Mouse (Mus musculus): ENCODE results near the gene Styx.
"Not testable (repeated sequence)": the region's sequence is repeated elsewhere in the genome, so short reads cannot be mapped to it uniquely, and the experiment has no call there.

Styx gene

GRCm38 (mm10) chr14:45364211-45365195 is 13.6 kb downstream of the Styx start:
- peak; percentile 49 to 51 for DNase-seq

- DNase-seq: no peak
Observed at GRCm38 (mm10) chr14:45365196-45365587, 14.3 kb downstream of the Styx start.

- DNase-seq: peak; percentile 41 to 64
Observed at GRCm38 (mm10) chr14:45378771-45379170, 27.9 kb downstream of the Styx start.

GRCm38 (mm10) chr14:45380756-45381155 is 29.9 kb downstream of the Styx start:
- DNase-seq: no peak

GRCm38 (mm10) chr14:45382912-45383311 is 32.0 kb downstream of the Styx start:
- DNase-seq: no peak

- DNase-seq: no peak
Observed at GRCm38 (mm10) chr14:45385596-45385995, 34.7 kb downstream of the Styx start.

GRCm38 (mm10) chr14:45387480-45387879 is 36.6 kb downstream of the Styx start:
- peak in 1 of 2 experiments; percentile 75 for DNase-seq

- DNase-seq: peak; percentile 93 to 94
Observed at GRCm38 (mm10) chr14:45388345-45389181, 37.7 kb downstream of the Styx start.

GRCm38 (mm10) chr14:45389194-45389593 is 38.3 kb downstream of the Styx start:
- DNase-seq: no peak

GRCm38 (mm10) chr14:45399836-45400235 is 48.9 kb downstream of the Styx start:
- peak in 1 of 2 experiments; percentile 59 for DNase-seq

GRCm38 (mm10) chr14:45403651-45404050 is 52.8 kb downstream of the Styx start:
- no peak for DNase-seq

- DNase-seq: not testable (repeated sequence)
Observed at GRCm38 (mm10) chr14:45404813-45405212, 53.9 kb downstream of the Styx start, which contains the start of gene Gnpnat1. TSS of gene Gnpnat1 (minus strand) at chr14:45404913.

- DNase-seq: no peak
Observed at GRCm38 (mm10) chr14:45416265-45416664, 65.4 kb downstream of the Styx start.

- DNase-seq: no peak
Observed at GRCm38 (mm10) chr14:45418553-45418952, 67.7 kb downstream of the Styx start.

GRCm38 (mm10) chr14:45419323-45419722 is 68.4 kb downstream of the Styx start:
- no peak for DNase-seq

GRCm38 (mm10) chr14:45422371-45422770 is 71.5 kb downstream of the Styx start:
- no peak for DNase-seq

GRCm38 (mm10) chr14:45423220-45423619 is 72.3 kb downstream of the Styx start:
- DNase-seq: peak; percentile 48 to 55

- peak; percentile 78 to 90 for DNase-seq
Observed at GRCm38 (mm10) chr14:45430066-45430842, 79.4 kb downstream of the Styx start.

- DNase-seq: no peak
Observed at GRCm38 (mm10) chr14:45432003-45432402, 81.1 kb downstream of the Styx start.

- DNase-seq: no peak
Observed at GRCm38 (mm10) chr14:45434220-45434619, 83.3 kb downstream of the Styx start.

- no peak for DNase-seq
Observed at GRCm38 (mm10) chr14:45438250-45438930, 87.5 kb downstream of the Styx start.

GRCm38 (mm10) chr14:45438931-45439275 is 88.0 kb downstream of the Styx start:
- no peak for DNase-seq
